Mouse (Mus musculus) heart, postnatal 36 days (tissue): ENCODE data around the gene Uroc1. TPM values are rescaled to one million over a fixed set of nuclear protein-coding genes. Genes with fewer than 3 reads are reported as not detected.
A peak's percentile ranks its signal among the peaks of the same experiment; 100 is the strongest.

Experiments used
- DNase-seq, 2 experiments: peaks; one replicate each; pipeline ENCODE4 v3.0.0; 2021 to 2022
- intact Hi-C: fragments of 180-260 bp; cut with DNase I; formaldehyde crosslinking; loops from one replicate; pipeline ENCODE4 v1.15.1; 2025
- total RNA-seq, 2 experiments: library from RNA; stranded (reverse); gene quantifications; 2 replicates each; pipeline ENCODE4 v1.2.3; 2021

The Uroc1 gene
- total RNA-seq, 2 experiments from 2014 or later, result not detected

DNA sequence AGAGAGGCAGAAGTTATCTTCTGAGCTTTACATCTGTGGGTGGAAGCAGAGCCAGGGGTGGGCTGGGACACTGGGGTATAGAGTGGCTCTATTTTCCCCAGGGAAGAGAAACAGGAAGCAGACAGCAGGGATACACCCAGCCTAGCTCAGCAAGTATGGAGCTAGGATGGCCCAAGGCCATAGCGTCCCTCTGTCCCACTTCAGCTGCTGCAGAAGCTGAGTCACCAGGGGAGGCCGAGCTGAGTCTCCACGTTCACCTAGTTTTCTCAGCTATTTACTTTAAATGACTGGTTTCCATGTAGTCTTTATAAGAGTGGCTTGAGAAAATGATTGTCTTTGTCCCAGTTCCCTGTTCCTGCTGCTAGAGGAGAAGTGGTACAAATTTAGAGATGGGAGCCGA, 15.4 kb downstream of the Uroc1 start:
- DNase-seq, result no peak
- intact Hi-C loops, result no loop called here

DNA sequence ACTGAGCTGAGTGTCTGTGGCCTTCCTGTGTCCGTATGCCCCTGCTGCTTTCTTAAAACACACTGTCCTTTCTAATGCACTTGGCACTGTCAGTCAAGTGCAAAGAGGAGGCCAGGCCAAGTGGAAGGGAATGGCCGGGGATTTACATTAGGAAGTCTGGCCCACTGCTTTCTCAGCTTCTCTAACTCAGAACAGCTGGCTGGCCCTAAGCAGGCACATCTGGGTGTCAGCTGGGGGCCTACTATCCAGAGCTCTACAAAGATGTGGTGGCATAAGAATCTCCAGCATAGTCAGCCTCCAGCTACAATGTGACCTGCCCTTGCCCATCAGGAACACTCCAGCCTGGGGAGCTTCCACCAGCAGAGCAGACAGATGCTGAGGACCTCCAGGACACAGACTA, 16.9 kb downstream of the Uroc1 start:
- no peak for DNase-seq
- intact Hi-C loops, result loop anchor here (5.0 kb wide), 1 partner anchor 72 kb away; no protein-coding TSS in a partner anchor

DNA sequence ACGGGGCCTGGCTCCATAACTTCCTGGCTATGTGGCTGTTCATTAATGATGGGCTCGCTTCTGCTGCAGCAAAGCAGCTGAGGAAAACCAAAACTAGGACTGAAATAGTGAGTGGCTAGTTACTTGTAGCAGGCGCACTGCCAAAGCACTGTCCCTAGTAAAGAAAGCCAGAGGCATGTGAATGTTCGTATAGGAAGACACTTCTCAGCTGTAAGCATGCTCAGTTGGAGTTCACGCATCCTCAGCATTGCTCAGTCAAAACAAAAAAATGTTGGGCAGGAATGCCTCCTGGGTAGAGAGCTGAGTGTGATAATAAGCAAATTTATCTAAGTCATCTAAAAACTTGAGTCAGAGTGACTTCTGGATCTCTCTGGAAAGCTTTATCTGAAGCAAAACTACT, 25.1 kb downstream of the Uroc1 start:
- intact Hi-C loops, result no loop called here

DNA sequence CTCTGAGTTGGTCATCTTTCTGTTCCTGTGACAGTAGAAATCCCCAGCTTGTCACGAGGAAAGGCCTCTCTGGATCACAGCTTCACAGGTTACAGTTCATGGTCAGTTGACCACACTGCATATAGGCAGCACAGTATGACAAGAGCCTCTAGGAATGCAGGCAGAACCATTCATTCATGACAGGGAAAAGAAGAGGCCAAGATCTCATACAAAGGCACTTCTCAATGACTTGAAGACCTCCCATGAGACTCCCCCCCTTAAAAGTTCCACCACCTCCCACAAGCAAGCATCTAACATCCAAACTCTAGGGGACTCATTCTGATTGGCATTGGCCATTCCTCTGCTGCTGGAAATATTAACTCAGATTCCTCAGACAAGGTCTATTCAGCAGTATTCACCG, 26.4 kb downstream of the Uroc1 start:
- intact Hi-C loops, result no loop called here
- no peak for DNase-seq

More for the DNA sequence above, 25.1 kb downstream of the Uroc1 start:
- no peak for DNase-seq

DNA sequence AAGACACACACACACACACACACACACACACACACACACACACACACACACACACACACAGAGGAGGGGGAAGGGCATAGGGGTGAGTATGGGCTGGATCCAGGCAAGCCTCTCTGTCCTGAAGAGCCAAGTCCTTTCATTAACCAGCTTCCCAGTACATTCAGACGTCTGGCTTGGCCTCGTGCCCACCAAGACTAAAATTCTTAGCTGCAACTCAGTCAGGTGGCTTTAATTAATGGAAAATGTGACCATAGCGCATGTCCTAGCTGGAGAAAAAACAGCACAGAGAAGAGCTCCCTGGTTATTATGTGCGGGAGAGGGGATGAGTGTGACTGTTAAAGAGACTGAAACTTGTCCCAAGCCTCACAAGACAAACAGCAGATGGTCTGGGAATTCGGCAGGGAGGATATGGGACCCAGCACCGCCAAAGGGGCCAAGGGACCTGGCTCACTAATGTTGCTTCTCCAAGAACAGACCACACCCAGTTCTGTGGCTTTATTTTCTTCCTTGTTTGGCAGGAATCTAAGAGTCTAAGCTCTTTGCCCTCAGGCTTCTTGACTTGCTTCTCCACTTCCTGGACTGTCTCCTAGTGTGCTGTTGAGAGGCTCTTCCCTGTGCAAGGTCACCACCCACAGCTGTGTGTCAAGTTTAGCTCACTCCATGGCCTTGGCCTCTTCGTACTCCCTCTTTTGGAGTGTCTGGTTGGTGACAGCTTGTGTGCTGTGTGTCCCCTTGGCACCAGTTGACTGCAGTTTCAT, 27.1 kb downstream of the Uroc1 start:
- peak; percentile 56 to 68 for DNase-seq
- intact Hi-C loops, result no loop called here

DNA sequence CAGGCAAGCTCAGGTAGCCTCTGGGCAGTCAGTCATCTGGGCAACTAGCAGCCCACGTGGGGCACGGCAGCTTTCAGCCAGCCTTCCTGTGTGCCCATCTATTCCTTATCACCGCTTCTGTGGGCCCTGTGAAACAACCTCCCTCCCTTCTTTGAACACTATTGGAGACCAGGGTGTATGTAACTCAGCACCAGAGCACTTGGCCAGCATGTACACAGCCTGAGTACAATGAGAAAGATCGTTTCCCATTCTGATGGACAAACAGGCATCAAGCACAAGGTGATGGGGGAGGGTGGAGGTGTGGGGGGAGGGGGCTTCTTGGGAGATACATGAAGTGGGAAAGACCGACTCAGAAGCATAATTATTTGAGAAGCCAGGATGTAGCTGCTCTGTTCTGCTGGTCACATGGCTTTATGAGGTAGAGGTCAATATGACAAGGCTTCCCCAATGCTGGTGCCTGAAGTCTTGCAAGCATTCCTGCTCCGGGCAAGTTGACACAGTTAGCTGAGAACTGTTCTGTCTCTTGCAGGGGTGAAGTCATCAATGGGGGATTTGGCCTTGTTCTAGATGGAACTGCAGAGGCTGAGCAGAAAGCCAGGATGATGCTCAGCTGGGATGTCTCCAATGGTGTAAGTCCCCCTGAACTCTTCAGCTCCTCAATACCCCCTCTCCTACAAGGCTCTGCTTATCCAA, 28.0 kb downstream of the Uroc1 start:
- no peak for DNase-seq
- intact Hi-C loops, result no loop called here

DNA sequence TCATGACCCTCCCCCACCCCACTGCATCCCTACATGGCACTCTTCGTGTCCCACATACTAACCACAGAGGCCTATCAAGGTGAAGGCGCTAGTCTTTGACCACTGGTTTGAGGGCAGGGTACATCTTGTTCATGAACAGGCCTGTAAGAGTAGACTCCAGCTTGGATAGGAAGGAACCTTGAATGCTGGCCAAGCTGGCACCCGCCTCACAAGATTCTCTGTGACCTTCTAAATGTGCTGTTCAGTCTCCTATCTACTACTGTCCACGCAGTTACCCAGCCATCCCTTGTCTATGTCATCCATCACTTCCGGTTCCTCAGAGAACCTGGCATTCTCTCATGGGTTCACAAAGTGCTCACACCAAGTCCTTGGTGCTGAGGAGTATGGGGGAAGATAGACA, 30.2 kb downstream of the Uroc1 start:
- DNase-seq, result no peak
- intact Hi-C loops, result no loop called here

DNA sequence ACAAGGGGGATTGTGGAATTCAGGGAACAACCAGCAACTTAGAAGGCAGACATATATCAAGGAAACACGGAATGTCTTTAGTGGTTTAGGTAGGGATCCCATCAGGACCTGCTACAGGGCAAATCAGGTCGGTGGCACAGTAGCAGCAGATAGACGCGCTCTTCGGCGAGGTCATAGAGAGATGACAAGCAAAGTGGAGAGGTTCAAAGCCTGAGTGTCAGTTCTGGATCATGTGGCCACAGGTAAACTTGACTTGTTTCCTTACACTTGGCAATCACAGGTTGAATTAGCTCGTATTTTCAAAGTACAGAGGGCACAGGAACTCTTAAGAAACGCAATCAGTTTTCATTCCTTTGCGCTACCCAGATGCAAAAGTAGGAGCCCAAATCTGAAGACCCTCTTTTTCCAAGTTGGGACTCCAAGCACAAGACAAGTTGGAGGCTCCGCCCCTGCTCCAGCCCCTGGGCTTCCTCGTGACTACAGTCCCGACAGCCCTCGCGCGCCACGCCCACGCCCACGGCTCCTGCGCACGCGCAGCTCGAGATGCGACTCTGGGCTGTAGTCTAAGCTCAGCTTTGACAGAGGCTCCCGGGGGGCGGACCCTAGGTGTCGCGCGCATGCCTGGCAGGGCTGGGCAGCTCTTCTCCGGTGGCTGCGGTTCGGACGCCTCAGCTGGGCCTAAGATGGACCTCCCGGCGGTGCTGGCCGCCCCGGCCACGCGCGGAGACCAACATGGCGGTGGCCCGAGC, 36.1 kb downstream of the Uroc1 start, which contains the start of gene Zxdc:
TSS of gene Zxdc (plus strand) at position 517 of the 749 bp plus-strand sequence.
- intact Hi-C loops, result no loop called here
- peak; percentile 99 for DNase-seq

DNA sequence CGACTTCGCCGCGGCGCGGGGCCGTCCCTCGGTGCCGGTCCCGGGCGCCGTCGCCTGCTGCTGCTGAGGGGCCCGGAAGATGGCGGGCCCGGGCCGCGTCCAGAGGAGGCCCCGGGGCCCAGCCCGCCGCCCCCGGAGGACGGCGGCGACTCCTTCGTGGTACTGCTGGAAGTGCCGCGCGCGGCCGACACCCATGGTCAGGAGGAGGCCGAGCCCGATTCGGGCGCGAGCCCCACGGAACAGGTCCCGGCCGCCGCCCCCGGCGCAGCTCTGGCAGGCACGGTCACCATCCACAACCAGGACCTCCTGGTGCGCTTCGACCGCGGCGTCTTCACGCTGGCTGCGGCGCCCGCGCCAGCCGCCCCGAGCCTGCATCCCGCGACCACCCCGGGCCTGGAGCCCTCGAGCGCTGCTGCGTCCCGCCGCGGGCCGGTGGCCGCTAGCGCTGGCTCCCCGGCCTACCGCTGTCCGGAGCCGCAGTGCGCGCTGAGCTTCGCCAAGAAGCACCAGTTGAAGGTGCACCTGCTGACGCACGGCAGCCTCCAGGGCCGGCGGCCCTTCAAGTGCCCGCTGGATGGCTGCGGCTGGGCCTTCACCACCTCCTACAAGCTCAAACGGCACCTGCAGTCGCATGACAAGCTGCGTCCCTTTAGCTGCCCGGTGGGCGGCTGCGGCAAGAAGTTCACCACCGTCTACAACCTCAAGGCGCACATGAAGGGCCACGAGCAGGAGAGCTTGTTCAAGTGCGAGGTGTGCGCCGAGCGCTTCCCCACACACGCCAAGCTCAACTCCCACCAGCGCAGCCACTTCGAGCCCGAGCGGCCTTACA, 36.9 kb downstream of the Uroc1 start:
- intact Hi-C loops, result no loop called here
- DNase-seq, result peak in 1 of 2 experiments; percentile 38

DNA sequence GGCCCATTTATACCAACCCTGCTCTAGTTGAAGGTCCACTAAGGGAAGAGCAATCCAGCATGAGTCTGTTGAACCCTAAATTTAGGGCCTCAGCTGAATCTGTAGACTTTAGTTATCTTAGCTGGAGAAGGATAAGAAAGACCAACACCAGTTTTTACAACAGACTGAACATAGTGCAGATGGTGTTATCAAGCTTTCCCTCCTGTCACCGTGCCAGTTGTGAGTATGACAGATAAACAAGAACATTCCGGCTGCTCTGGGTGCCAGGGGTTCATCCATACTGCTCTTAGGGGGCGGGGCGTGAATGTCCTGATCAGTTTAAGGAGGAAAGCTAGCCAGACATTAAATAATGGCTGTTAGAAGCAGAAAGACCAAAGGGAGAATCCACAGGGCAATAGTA, 41.6 kb downstream of the Uroc1 start:
- DNase-seq, result no peak
- intact Hi-C loops, result no loop called here

DNA sequence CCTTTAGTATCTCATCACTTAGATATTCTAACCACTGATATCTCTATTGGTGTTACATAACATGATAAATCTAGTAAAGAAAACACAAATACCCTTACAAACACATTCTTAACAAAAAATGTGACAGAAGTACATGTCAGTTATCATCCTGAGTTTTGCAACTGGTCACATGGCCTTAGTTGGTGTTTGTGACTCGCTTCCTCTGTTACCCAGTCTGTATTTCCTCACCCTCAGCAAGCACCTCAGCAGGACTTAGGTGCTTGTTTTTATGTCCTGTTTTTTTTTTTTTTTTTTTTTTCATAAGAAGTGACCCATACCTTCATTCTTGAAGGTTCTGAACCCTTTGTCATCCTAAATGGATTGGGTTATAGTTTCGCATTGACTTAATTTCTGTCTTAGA, 44.6 kb downstream of the Uroc1 start:
- intact Hi-C loops, result no loop called here
- DNase-seq, result no peak

DNA sequence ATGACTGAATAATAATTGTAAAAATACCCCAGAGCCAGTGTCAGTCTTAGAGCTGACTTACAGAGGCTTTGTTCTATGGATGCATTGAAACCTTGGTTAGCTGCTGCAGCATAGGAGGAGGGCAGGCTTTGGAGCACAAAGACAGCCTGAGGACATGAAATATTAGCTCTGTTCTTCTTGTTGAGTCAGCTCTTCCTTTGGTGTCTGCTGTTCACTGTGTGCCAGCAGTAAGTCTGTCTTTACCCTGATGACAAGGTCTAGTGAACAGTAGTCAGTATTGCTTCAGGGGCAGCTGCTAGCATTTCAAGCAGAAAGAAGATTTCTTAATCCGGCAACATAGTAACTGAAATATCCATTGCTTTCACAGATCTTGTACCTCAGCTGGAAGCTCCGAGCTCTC, 48.4 kb downstream of the Uroc1 start:
- DNase-seq, result no peak
- intact Hi-C loops, result no loop called here

DNA sequence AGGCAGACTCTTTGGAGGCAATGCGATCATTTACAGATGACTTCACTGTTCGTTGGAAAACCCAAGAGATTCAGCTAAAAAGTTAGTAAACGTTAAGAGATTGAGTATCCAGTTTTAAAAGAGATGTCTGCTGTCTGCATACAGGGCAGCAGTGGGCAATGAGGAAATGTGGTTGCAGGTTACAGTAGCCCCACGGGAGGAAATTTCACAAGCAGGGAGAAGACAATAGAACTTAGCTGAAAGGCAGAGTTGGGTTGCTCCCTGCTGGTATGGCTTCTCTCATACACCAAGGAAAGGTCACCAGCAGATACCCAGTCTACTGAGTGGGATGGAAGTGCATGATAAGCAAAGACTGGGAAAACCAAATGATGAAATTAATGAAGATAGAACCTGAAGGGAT, 57.5 kb downstream of the Uroc1 start:
- no peak for DNase-seq
- intact Hi-C loops, result no loop called here

DNA sequence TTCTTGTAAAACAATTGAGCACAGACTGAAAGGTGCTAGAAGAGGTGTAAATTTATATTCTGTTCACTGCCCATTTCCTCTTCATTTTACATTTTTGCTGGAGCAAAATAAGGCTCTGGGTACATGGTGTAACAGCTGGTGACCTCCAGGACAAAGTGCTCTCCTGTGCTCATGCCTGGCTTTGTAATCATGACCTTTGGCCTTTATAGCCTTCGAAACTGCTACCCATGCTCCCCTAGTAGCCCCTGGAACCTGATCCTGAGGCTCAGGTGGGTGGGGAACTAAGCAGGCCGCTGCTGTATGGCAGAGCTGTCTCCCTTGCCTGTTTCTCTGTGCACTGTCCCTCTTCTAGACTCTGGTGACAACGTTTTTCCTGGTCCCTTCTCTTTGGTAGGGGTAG, 60.9 kb downstream of the Uroc1 start:
- DNase-seq, result no peak
- intact Hi-C loops, result no loop called here

DNA sequence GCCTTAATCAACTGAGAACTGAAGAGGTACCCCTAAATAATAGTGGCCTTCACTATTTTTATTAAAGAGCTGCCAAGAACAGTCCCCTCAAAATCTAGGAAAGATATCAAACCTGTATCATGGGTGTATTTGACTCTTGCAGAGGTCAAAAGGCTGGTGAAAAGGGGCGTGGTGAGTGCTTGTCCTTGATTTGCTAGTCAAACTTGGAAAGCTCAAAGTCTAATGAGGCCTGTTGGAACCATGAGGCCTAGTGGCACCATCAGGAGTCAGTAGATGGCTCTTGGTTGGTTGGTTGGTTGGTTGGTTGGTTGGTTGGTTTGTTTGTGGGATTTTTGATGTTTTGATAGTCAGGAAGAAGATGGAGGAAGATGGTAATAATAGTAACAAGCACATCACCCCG, 62.7 kb downstream of the Uroc1 start:
- intact Hi-C loops, result no loop called here
- no peak for DNase-seq

DNA sequence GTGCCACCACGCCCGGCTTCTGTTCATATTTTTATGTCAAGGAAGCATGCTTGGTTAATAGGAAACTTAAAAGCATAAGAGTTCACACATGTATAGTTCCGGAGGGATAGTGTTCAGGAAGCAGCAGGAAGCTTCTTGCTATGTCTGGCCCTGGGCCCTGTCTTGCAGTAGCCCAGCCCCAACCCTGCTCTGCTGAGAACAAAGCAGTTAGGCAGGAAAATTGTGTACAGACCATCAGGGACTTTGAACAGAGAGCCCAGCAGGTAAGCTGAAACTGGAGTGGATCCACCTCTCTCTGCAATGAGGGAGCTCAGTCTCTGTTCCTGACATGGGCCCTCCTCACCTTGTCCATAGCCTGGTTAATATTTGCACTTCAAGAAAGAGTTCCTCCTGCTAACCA, 64.2 kb downstream of the Uroc1 start:
- DNase-seq, result no peak
- intact Hi-C loops, result no loop called here

DNA sequence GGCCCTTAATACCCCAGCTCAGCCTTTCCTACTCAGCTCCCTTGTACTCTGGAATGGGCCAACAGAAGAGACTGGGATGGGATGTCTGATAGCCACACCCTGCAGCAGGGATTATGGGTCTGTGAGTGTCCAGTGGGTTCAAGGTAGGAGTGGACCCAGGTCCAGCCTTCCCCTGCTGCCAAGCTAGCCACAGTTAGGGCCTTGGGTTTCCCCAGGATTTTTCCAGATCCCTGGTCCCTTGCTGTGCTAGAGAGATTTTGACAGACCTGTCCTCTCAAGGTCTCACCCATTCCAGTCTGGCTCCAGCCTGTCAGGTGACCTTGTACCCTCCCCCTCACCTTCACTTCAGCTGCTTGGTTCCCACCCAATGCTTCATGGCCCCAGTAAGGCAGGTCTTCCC, 75.5 kb downstream of the Uroc1 start:
- no peak for DNase-seq
- intact Hi-C loops, result no loop called here

DNA sequence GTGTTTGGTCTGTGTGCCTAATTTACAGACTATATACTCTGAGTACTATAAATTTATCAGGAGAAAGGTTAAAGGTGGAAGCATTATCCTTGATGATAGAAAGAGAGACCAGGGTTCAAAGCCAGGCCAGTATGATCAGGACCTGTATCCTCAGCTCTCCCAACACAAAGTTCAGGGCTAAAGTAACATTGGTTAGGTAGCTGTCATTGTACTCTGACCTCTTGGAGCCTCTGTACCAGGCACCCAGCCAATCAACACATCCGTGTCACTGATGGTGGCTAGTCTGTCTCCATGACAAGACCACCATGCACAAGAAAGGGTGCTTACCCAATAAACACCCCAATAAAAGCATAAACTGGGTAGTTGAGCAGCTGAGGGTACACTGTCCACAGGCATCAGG, 77.9 kb downstream of the Uroc1 start:
- DNase-seq, result no peak
- intact Hi-C loops, result no loop called here

DNA sequence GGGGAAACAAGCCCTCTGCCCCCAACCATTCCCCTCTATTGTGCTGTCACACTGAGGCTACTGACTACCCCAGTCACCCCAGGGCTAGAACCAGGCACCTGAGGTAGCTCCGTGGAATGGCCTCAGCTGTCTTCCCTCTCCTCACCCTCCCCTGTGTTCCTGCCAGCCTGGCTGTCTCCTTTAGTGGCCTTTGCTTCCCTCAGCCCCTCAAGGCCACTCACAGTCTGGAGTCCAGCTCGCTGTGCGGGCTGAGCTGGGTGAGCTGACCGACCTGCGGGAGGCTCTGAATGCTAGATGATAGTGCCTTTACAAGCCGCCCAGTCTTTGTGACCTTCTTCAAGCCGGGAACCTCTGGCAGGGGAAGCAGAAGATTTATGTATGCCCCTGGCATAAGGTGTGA, 78.8 kb downstream of the Uroc1 start:
- DNase-seq, result no peak
- intact Hi-C loops, result no loop called here
